Mouse (Mus musculus): ENCODE measurements at regions not wholly inside any gene's neighbourhood (a gene's known extent, or its start where the extent isn't known, plus 50 kb on each side); places are given as distances from the start of the nearest gene placed in this dataset.
A peak's percentile ranks its signal among the peaks of the same experiment; 100 is the strongest.
"Not testable (repeated sequence)": the region's sequence is repeated elsewhere in the genome, so short reads cannot be mapped to it uniquely, and the experiment has no call there.

GRCm38 (mm10) chr5:91762589-91762988 is 200.3 kb downstream of the Rchy1 start:
- no peak for DNase-seq (ENCODE audit: low spot score in 2 of 2)

GRCm38 (mm10) chr5:91755958-91756357 is 206.9 kb downstream of the Rchy1 start:
- DNase-seq (ENCODE audit: low spot score in 2 of 2), result peak in 1 of 2 experiments; percentile 19

GRCm38 (mm10) chr5:91752846-91753245 is 210.0 kb downstream of the Rchy1 start:
- not testable (repeated sequence) for DNase-seq (ENCODE audit: low spot score in 2 of 2)

DNA sequence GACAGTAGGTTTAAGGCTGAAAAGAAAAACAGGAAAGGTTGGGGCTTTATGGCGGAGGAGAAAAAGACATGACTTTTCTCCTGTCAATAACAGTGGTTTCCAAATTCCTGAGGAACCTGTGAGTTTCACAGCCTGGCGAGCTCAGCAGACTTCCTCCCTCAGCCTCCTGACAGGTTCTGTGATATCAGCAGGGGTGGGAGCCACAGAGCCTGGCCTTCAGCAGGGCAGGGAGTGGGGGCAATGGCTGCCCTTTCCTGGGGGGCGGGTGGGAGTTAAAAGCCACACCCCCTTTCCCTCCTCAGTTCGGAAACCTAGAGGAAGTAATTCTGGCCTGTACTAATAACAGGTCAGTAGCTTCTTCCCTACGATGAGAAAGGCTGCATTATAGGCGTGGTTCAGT is 211.7 kb downstream of the Rchy1 start:
- no peak for DNase-seq (ENCODE audit: low spot score in 2 of 2)

DNA sequence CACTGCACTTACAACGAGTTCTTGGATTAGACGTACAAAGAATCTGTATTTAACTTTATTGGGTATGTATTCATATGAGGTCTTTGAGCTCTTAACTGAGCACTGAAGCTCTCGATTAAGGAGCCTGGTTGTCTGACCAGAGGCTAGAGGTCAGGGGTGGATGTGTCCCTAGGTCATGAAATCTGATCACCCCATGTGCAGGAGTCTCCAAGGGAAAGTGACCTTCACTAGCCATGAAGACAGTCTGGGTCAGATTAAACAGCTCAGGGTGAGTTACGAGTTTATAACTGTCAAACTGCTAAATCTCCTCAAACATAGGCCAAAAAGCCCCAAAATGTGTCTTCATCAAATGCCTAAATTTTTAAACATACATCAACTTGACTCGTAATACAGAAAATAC is 216.8 kb downstream of the Rchy1 start:
- no peak for DNase-seq (ENCODE audit: low spot score in 2 of 2)

DNA sequence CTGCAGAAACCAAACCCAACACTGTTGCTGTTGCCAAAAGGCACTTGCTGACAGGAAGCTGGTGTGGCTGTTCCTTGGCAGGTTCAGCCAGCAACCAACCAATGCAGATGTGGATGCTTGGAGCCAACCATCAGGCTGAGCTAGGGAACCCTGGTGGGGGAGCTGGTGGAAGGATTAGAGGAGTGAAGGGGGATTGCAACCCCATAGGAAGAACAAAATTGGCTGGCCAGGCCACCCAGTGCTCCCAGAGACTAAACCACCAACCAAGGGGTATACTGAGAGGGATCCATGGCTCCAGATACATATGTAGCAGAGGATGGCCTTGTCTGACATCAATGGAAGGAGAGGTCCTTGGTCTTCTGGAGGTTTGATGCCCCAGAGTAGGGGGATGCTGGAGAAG is 218.5 kb downstream of the Rchy1 start:
- no peak for DNase-seq (ENCODE audit: low spot score in 2 of 2)

- no peak for DNase-seq (ENCODE audit: low spot score in 2 of 2)
Measured at GRCm38 (mm10) chr5:91740159-91740537, 222.7 kb downstream of the Rchy1 start.

GRCm38 (mm10) chr5:91739433-91740158 is 222.2 kb downstream of the Parm1 start:
- DNase-seq (ENCODE audit: low spot score in 2 of 2), result peak; percentile 48 to 71

DNA sequence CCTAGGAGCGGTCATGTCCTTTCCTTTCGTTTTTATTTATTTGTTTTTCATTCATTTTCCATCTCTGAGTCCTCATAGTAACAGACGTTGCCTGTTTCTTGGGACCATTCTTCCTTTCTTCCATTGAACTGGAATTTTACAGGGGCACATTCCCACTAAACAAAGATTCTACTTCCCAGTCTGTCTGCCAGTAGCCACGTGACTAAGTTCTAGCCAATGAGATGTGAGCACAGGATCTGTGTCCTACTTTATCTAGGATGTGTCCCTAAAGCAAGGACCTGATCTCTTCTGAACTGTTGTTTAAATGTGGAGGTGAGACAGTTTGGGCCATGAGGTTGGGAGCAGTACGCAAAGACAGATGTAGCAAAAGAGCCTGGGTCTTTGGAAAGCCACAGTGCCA is 214.6 kb downstream of the Parm1 start:
- DNase-seq (ENCODE audit: low spot score in 2 of 2), result no peak

DNA sequence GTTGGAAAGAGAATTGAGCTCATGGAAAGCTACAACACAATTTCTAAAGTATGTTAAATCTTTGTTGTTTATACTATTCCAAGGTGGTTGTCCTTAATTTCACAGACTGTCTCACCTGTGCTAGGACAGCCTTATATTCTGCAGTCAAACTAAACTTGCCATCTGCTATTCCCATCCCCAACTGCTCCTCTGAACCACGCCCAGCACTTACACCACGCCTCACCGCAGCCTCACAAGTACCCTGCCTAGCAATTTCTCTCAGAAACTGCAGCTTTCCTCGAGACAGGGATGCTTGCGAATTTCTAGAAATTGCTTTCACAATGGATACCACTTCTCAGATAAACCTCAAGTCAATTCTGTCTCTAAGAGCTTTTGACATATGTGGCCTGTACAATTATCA is 213.7 kb downstream of the Parm1 start:
- DNase-seq (ENCODE audit: low spot score in 2 of 2), result no peak

- DNase-seq (ENCODE audit: low spot score in 2 of 2), result no peak
Measured at GRCm38 (mm10) chr5:91729868-91730267, 212.5 kb downstream of the Parm1 start.

DNA sequence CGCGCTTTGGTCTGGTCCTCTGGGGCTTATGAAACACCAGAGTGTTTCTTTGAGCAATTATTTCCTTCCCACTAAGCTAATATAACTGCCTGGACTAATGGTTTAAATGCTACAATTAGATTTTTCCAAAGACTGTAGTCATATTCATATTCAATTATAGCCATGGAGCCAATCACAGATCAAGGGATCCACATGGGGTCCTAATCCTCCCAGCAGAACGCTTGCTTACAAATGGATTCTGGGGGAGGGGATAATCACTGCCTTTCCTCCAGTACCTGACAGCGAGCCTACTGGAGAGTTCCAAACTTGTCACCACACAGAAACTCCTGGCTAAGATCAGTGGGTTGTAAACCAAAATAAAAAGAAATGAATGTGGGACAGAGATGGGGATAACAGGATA is 212.0 kb downstream of the Parm1 start:
- no peak for DNase-seq (ENCODE audit: low spot score in 2 of 2)

DNA sequence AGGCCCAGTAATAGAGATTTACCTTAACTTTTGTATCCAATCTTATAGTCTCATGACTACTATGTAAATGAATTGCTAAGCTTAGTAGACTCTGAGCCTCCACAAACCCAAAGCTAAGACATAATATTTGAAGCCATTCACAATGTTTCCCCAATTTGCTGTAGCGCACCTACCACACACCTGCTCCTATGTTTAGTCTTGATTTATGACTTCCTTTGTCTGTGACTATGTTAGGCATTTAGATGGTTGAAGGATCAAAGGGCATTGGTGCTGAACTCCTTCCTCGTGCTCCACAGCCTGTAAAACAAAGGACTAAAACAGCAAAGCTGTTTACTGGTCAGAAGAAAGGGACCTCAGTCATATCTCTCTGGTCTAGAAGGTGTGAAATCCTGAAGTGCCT is 210.0 kb downstream of the Parm1 start:
- no peak for DNase-seq (ENCODE audit: low spot score in 2 of 2)

DNA sequence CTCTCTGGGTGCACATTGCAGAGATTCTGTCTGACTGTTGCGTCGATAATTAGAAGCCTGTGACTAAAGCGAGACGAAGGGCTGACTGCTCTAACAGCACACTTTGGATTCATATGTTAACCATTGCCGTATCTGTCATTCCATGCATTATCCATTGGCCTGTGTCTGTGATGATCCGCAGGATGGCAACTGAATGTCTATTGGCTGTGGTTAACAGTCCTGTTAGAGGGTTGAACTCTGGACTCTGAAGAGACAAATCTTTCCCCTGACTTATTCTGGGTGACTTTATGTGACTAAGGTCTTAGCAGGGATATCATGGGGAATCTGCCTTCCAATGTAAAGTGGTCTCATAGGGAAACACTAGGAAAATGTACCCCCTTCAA is 208.7 kb downstream of the Parm1 start:
- no peak for DNase-seq (ENCODE audit: low spot score in 2 of 2)

GRCm38 (mm10) chr5:91725380-91726117 is 208.1 kb downstream of the Parm1 start:
- no peak for DNase-seq (ENCODE audit: low spot score in 2 of 2)

- no peak for DNase-seq (ENCODE audit: low spot score in 2 of 2)
Measured at GRCm38 (mm10) chr5:91724881-91725280, 207.5 kb downstream of the Parm1 start.

GRCm38 (mm10) chr5:91723416-91723815 is 206.0 kb downstream of the Parm1 start:
- no peak for DNase-seq (ENCODE audit: low spot score in 2 of 2)

DNA sequence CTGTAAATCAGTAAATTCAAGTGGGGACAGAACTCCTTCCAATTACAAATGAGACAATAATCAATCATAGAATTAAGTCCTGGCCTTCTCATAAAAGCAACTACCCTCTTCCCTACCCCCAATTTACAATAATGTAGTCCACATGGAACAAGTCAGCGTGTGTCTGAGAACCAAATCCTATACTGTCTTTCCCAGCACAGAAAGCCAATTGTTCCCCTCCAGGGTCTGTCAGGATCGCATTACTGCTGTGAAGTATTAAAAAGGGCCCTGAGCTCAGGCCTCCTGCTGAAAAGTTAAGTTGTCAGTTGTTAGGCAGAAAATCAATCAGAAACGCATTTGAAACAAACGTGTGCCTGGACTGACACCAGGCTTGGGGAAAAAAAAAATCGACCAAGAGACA is 205.6 kb downstream of the Parm1 start:
- DNase-seq (ENCODE audit: low spot score in 2 of 2), result no peak

DNA sequence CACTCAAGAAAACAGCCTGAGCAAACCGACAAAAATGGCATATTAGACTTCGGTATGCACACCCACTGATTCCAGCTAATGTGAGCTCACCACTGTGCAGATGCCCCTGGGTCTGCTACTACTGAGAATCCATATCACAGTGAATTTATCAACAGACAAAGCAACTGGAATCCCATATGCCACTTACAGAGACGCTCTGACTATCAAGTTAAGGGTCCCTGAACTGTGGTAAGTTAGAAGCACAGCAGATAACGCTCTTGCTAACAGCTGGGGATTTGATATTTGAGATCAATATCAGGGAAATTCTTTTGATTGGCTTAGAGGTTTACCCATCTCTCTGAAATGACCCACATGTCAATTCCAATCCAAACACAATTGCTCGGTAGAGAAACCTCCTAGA is 205.0 kb downstream of the Parm1 start:
- DNase-seq (ENCODE audit: low spot score in 2 of 2), result peak in 1 of 2 experiments; percentile 8

GRCm38 (mm10) chr5:91721231-91722096 is 204.0 kb downstream of the Parm1 start:
- DNase-seq (ENCODE audit: low spot score in 2 of 2), result no peak

GRCm38 (mm10) chr5:91713020-91713419 is 195.6 kb downstream of the Parm1 start:
- no peak for DNase-seq (ENCODE audit: low spot score in 2 of 2)

All from layer of hippocampus, adult 18-20 months (tissue).